Mouse (Mus musculus): ENCODE data around the gene Cep295nl.
"Not testable (repeated sequence)": the region's sequence is repeated elsewhere in the genome, so short reads cannot be mapped to it uniquely, and the experiment has no call there.

Cep295nl gene

GRCm38 (mm10) chr11:118342400-118342981, at the start of gene Cep295nl:
Gene Cep295nl (minus strand): TSS chr11:118342500.
- DNase-seq, result peak in 1 of 2 experiments; percentile 25

GRCm38 (mm10) chr11:118387816-118388215, 45.5 kb upstream of the Cep295nl start:
- DNase-seq, result not testable (repeated sequence)

GRCm38 (mm10) chr11:118379251-118380009, 37.1 kb upstream of the Cep295nl start:
- peak; percentile 77 to 94 for DNase-seq

GRCm38 (mm10) chr11:118378656-118379055, 36.4 kb upstream of the Cep295nl start:
- no peak for DNase-seq

- not testable (repeated sequence) for DNase-seq
Measured at GRCm38 (mm10) chr11:118376323-118376722, 34.0 kb upstream of the Cep295nl start.

- no peak for DNase-seq
Measured at GRCm38 (mm10) chr11:118375881-118376280, 33.6 kb upstream of the Cep295nl start.

- DNase-seq, result no peak
Measured at GRCm38 (mm10) chr11:118375461-118375860, 33.2 kb upstream of the Cep295nl start.

- DNase-seq, result no peak
Measured at GRCm38 (mm10) chr11:118375006-118375405, 32.7 kb upstream of the Cep295nl start.

- no peak for DNase-seq
Measured at GRCm38 (mm10) chr11:118374506-118374905, 32.2 kb upstream of the Cep295nl start.

GRCm38 (mm10) chr11:118372641-118373040, 30.3 kb upstream of the Cep295nl start:
- no peak for DNase-seq

GRCm38 (mm10) chr11:118371876-118372275, 29.6 kb upstream of the Cep295nl start:
- DNase-seq, result no peak

- no peak for DNase-seq
Measured at GRCm38 (mm10) chr11:118369657-118370056, 27.4 kb upstream of the Cep295nl start.

- DNase-seq, result no peak
Measured at GRCm38 (mm10) chr11:118369251-118369650, 27.0 kb upstream of the Cep295nl start.

GRCm38 (mm10) chr11:118368330-118368729, 26.0 kb upstream of the Cep295nl start:
- no peak for DNase-seq

GRCm38 (mm10) chr11:118366559-118366958, 24.3 kb upstream of the Cep295nl start:
- DNase-seq, result no peak

- no peak for DNase-seq
Measured at GRCm38 (mm10) chr11:118366108-118366507, 23.8 kb upstream of the Cep295nl start.

GRCm38 (mm10) chr11:118365171-118365570, 22.9 kb upstream of the Cep295nl start:
- no peak for DNase-seq

GRCm38 (mm10) chr11:118364021-118364420, 21.7 kb upstream of the Cep295nl start:
- no peak for DNase-seq

- peak; percentile 43 to 51 for DNase-seq
Measured at GRCm38 (mm10) chr11:118362971-118363518, 20.7 kb upstream of the Cep295nl start.

- DNase-seq, result no peak
Measured at GRCm38 (mm10) chr11:118362501-118362900, 20.2 kb upstream of the Cep295nl start.

- DNase-seq, result peak in 1 of 2 experiments; percentile 21
Measured at GRCm38 (mm10) chr11:118360907-118361341, 18.6 kb upstream of the Cep295nl start.

- no peak for DNase-seq
Measured at GRCm38 (mm10) chr11:118360491-118360890, 18.2 kb upstream of the Cep295nl start.

- no peak for DNase-seq
Measured at GRCm38 (mm10) chr11:118355640-118356039, 13.3 kb upstream of the Cep295nl start, which contains the start of gene Timp2. Gene Timp2 (minus strand): TSS chr11:118355740.

GRCm38 (mm10) chr11:118355205-118355604, 12.9 kb upstream of the Cep295nl start:
- DNase-seq, result peak; percentile 74 to 89

All from kidney, postnatal 36 days (tissue).